Mouse (Mus musculus) E14TG2a.4 (cell line): ENCODE measurements around the gene Cyfip2.

Experiments used
- CTCF ChIP-seq: conservative IDR thresholded peaks from 2 replicates; pipeline ENCODE4 v1.5.1; 2014; ENCODE audit warnings: low read length
- NANOG ChIP-seq: IDR thresholded peaks from 2 replicates; pipeline ENCODE4 v1.6.1; 2014; ENCODE audit warnings: borderline replicate concordance, low read length, mixed read lengths

DNA sequence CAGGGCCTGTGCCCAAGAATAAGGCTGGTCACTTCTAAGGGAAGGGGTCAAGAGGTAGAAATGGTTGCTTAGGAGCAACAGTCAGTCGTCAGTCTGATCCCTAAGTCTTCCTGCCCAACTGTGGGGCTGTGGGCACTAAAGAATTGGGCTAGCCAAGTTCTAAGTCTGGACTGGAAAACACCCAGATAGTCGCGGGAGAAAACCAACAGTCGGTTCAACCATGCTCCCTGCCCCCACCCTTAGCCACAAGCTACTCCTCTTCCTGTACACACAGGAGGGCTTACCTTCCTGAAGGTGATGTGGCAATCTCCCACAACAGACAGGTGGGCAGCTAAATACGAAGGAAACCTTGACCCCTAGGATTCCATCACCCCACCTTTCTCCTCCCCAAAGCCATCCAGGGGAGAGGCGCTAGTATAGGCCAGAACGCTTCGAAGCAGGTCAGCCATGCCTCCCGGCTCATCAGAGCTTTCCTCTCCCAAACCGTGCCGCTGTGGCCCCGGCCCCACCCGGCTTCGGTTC lies 1.4 kb downstream of the Cyfip2 start:
- no peak for TF ChIP-seq CTCF
- no peak for TF ChIP-seq NANOG
